Mouse (Mus musculus): ENCODE measurements around the gene Hsd11b2.
A peak's percentile ranks its signal among the peaks of the same experiment; 100 is the strongest.

Gene Hsd11b2

DNA sequence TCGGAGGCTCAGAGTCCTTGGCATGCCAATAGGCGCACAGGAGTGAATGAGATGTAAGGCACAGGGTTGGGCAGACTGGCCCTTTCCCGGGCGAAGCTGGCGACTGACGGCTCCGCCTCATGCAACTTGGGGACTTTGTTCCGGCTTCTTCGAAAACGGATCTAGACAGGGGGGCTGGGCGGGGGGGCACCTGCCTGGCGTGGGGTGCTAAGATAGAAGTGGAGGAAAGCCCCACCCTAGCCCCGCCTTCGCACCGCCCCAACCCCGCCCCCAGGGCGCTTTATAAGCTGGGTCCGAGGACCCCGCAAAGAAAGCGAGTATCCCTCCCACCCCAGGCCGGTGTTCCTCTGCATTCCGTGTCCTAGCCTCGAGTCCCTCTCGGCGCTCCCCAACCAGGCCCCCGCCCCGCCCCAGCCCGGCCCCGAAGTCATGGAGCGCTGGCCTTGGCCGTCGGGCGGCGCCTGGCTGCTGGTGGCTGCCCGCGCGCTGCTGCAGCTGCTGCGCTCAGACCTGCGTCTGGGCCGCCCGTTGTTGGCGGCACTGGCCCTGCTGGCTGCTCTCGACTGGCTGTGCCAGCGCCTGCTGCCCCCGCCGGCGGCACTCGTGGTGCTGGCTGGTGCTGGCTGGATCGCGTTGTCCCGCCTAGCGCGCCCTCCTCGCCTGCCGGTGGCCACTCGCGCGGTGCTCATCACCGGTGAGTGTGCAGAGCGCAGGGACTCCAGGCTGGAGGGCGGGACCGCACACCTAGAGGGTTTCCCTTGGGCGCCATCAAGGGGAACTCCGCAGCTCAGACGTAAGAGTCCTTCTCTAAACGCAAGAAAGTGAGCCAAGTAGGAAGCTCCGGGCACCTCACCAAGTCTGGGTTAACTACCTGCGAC is at the start of gene Hsd11b2:
Gene Hsd11b2 (plus strand): TSS at position 320 of the 878 bp plus-strand sequence.
- DNase-seq (ENCODE audit: low read depth, low spot score), result no peak

DNA sequence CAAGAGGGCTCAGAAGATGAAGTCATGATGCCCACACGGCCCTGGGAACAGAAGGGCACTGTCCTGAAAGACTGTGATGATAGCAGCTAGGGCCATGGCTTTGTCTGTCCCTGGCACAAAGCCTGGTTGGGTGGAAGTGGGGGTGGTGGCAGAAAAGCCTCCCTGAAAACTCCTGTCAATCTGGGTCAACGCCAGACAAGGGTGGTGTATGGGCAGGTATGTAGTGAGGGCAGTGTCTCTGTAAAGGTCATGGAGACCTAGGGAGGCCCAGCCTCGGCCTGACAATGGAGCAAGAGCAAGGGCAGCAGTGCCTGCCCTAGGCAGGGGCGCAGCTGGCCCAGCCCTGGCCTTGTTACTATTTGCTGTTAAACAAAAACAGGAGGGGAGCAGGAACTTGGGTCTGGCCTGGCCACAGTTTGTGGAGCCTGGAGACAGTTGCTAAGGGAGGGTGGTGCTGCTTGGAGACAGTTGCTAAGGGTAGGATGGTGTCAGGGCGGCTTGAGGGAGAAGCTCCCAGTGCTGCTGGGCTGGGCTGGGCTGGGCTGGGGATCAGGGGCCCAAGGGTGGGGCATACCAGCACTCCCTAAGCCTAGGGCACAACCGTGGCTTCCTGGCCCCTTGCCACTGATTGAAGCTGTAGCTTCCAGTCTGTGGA is 49.4 kb upstream of the Hsd11b2 start:
- DNase-seq (ENCODE audit: low read depth, low spot score), result no peak

DNA sequence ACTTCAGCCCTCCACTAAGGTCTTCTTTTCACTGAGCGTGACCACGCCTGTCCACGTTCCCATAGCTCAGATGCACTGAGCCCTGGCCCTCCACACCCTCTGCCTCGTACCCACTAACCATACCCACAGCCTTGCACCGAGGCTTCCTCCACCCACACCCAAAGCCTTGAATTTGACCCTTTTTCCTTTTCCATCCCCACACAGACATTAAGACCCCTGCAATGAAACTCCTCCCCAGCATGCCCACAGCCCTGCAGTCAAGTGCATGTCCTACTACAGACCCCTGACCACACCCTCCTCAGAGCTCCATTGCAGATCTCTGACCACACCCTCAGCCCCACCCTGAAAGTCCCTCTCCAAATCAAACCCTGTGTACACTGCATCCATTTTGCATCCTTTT is 48.7 kb upstream of the Hsd11b2 start:
- no peak for DNase-seq (ENCODE audit: low read depth, low spot score)

DNA sequence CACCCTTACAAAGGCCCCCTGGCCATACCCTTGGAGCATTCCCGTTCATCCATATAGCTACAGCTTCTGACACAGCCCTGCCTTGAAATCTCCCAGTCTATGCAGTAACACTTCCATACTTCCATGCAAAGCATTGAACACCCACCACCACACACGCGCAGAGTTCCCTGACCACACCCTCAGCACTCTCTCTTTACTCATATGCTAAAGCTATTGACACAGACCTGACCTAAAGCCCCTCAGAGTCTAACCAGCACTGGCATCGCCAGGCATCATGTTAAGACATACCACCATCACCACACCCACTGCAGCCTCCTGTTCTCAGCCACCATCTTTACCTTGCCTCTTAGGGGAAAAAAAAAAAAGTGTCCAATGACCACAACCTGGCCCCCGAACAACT is 48.3 kb upstream of the Hsd11b2 start:
- DNase-seq (ENCODE audit: low read depth, low spot score), result no peak

DNA sequence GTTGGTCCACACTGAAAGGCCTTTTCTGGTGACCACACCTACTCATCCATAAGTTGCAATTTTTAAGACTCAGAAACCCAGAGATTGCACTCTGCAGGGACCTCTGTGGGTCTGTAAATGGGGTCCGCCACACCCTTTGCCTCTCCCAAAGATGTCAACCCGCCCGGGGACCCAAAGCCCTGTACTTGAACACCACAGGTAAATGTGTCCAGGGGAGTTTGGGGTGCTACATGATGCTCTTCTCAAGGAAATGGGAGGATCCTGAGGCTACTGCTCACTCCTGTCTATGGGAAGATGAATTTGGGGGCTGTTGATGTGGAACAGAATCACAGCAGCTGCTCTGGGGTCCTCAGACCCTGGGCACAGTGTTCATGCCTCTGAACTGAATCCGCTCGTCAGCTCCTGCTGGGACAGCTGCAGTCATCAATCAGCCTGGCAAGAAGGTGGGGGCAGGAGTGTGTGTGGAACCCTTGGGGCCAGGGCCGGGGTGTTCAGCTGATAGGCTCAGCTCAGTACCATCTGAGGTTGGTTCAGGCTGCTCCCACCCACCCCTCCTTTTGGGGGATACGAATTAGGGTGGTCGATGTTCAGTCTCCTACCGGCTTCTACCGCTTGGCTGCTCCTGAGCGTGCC is 47.8 kb upstream of the Hsd11b2 start:
- no peak for DNase-seq (ENCODE audit: low read depth, low spot score)

DNA sequence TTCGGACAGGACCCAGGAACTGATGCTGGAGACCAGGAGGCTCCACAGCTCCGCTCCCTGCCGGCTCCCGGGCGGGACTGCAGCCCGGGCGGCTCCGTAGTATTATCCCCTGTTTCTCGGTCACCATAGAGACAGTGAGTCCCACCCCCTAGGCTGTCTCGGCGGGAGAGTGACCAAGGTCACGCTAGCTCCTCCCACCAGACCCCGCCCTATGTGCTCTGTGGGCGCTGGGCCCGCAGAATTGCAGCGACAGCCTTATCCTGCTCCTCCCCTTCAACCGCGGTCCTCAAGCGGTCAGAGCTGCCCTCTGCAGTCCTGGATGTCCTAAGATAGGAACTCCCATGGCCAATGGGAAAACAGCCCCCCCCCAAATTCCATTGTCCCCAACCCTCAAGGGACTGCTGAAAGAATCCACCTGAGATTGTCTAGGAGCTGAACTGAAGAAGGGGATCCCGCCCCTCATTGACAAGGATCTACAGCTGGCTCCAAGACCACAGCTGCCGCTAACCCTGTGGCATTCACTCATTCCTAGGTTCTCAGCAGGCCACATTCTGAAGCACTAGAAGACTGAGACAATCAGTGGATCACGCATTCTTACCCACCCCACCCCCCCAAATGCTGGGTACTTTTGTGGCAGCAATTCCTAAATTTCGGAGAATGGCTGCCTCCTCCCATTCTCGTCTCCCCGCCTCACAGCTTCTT is 47.1 kb upstream of the Hsd11b2 start, which contains the start of gene Tppp3:
Gene Tppp3 (minus strand): TSS at position 213 of the 702 bp plus-strand sequence.
- DNase-seq (ENCODE audit: low read depth, low spot score), result peak; percentile 53

DNA sequence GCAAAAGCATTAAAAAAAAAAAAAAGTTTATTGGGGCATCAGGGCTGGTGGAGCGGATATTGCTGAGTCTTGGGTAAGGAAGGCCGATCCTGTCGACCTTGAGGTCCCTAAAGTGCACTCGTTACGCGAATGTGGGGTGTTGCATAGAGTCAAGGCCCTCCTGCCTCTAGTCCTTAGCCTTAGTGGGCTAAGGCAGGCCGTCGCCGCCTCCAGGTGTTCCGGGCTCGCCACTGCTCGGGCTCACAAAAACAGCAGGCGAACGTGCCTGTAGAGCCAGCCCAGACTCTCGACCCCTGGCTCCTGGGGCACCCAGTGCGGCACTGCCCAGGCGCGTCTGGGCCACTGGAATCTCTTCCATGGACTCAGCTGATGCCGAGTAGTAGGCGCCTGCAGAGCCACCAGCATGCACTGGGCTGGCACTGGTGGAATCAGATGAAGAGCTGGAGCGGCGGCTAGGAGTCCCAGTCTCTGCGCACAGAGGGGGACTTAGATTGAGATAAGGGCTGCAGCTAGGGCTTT is 46.1 kb upstream of the Hsd11b2 start:
- no peak for DNase-seq (ENCODE audit: low read depth, low spot score)

DNA sequence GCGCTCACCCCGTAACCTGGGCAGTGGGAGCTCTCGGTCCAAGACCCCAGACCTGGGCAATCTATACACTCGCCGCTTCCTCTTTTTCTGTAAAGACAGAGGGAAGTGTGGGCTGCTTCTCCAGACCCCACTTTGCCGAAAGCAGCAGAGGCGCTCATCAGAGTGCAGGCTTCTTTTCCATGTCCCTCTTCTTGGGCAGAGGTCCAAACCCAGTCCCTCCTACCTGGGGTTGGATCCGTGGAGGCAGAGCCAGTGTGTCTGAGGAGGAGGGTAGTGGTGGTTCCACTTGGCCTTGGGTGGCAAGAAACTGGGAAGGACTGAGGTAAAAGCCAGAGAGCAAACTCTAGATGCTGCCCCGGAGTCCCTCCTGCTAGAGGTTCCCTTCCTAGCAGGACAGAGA is 45.6 kb upstream of the Hsd11b2 start:
- no peak for DNase-seq (ENCODE audit: low read depth, low spot score)

DNA sequence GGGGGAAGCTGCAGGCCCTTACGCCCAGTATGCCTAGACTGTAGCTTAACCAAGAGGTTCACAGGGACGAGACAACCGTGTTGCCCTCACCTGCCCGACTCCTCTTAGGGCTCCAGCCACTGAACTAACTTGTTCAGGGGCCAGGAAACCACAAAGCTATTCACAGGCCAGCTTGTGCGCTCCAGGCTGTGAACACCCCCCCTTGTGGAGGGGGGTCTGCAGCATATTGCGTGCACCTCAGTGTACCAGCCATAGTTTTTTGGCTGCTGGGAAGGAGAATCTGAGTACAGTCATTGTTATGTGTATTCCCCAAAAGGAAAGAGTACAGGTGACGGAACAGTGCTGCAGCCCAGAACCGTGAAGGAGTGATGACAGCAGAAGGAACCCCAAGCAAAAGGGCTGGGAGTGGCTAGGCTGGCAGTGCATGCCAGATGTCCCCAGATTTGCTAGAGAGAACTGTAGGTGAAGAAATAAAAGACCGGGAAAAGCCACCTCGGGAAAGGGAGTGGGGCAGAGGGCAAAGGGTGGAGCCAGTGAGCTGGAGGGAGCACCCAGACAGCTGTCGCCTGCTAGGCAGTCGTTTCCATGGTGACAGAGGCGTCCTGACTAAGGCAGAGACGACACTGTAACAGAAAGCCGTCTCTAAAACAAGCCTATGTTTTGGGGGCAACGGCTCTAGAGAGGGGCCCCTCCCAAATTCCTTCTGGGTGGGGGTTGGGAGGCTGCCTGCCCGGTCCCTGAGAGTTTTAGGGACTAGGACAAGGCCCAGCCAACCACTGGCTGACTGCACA is 44.5 kb upstream of the Hsd11b2 start:
- no peak for DNase-seq (ENCODE audit: low read depth, low spot score)

DNA sequence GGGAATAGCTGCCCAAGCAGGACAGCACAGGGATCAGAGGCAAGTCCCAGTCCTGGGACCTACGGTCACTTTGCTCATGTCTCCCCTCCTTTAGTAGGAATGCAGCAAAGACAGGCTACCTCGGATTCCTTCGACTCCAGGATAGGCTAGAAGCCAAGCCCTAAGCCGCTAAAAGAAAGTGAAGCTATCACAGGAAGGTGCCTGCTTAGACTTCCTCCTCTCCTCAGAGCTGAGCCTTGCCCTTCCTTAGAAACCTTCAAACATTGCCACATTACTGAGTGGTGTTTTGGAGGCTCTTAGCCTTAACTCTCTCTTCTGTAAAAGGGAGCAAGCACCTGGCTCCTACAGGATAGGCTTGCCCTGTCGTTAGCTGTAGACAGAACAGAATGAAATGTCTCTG is 43.9 kb upstream of the Hsd11b2 start:
- no peak for DNase-seq (ENCODE audit: low read depth, low spot score)

DNA sequence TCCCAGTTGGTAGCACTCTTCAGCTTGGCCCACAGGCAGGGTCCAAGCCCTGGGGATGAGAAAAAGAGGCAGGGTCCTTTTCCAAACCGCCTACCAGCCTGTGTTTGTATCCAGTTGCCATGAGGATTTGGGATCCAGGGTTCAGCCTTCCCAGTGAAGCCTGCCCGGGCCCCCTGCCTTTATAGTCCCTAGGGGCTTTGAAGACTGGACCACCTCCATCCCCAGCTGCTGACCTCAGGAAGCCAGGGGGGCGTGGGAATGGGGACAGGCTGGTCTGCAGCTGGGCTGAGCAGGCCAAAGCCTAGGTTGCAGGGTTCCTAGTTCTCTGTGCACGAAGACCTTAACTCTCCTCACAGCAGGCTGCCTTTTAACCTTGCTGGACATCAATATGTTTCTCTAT is 43.3 kb upstream of the Hsd11b2 start:
- DNase-seq (ENCODE audit: low read depth, low spot score), result no peak

DNA sequence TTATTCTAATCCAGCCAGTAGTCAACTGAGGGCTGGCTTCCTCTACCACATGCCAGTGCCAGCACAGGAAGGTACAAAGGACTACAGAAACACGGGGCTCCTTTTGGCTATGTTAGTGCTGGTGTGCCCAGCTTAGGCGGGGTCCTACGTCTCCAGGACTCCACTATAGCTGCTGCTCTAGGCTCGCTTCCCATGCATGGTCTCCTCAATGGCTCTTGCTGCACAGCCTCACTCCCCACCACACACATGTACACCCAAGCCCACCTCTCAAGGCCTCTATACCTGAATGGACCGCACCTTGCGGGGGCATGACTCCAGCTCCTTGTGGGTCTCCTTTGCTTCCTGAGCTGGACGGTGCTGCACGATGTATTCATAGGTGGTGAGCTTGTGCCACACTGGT is 42.8 kb upstream of the Hsd11b2 start:
- DNase-seq (ENCODE audit: low read depth, low spot score), result no peak

DNA sequence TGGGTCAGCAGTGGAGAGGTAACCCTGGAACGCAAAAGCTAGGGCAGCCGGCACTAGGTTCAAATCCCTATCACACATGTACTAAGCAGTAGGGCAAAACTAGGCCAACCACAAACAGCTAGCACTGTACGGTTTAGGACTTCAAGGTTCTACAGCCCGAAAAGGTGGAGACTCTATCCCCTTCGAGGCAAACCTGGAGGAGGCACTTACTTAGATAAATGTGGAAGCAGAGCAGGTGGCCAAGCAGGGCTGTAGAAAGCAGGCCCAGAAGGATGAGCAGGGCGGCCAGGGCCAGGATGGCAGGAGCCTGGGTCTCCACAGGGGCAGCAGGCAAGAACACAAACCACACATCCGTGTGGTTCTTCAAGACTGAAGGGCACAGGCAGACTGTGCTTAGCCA is 42.4 kb upstream of the Hsd11b2 start:
- DNase-seq (ENCODE audit: low read depth, low spot score), result no peak

DNA sequence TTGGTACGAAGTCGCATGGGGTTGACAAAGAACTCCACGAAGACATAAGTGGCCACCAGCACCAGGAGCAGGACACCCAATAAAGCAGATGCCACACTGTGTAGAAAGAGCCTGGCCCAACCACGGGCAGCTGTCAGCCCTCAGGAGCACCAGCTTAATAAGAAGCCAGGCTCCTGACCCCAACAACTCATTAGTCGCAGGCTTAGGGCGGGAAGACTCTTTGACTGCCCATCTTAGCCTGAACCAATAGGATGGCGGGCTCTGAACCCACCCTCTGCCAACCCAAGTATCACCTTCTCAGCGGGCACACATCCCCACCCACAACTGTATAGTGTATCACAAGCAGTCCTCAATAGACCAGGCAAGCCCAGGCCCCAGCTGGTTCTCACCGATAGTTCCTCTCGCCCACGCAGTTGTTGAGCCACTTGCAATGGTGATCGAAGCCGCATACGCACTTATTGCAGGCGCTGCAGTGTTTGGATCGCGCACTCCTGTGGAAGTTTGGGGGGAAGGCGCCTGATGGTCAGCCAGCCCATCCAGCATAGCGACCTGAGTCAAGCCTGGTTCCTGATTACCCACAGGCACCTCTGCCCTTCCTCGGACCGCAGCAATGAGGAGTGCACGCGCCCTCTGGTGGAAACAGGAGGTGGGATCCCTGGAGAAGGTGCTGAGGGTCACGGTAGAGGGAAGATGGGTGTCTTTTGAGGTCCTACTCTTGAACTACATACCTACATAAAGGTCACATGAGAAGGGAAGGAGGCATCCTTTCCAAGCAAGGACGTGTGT is 41.7 kb upstream of the Hsd11b2 start:
- DNase-seq (ENCODE audit: low read depth, low spot score), result no peak

DNA sequence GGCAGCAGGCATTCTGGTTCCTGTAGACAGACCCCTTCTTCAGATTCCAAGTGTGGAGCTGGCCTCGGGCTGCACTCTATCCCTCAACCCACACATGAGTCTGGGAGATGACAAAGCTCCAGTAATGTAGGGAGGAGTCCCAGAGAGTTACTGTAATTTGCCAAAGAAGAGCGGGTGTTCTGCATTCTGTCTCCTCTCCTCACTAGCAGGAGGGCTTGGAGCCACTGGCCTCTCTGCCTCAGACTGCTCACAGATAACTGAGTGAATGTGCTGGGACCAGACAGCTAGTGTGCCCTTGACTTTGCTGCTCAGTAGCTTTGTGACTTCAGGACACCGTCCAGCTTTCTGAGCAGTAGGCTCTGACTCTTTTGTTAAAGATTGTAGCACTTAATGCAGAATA is 40.8 kb upstream of the Hsd11b2 start:
- DNase-seq (ENCODE audit: low read depth, low spot score), result no peak

DNA sequence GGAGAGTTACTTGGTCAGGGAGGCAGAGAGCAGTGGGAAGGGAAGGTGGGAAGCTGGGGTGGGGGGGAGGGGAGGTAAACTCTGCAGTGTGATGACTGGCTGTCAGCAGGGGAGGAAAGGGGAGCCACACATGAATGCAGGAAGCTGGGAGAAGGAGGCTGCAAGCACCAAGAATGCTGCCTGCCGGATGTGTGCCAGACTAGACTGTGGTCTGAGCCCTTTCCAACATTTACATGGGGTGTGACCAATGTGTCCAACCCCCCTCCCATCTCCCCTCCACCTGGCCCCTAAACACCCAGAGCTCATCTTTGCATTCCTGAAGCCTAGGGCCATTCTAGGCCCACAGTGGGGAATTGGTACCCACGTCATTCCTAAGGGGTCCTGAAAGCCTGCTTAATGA is 37.5 kb upstream of the Hsd11b2 start:
- DNase-seq (ENCODE audit: low read depth, low spot score), result no peak

DNA sequence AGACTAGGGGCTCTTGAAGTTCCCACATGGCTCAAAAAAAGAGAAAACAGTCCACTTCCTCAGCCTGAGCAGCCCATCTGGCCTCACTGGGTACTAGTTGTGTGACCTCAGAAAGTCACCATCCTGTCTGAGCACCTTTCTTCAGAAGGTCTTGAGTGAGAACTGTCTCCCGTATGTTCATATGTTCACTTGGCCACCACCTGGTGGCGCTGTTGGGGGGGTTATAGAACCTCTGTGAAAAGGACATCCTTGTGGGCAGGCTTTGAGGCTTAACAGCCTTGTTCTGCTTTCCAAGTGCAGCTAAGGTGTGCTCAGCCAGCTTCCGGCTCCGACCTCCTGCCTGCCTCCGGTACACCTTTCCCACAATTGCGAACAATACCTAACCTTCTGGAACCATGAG is 37.1 kb upstream of the Hsd11b2 start:
- DNase-seq (ENCODE audit: low read depth, low spot score), result no peak

DNA sequence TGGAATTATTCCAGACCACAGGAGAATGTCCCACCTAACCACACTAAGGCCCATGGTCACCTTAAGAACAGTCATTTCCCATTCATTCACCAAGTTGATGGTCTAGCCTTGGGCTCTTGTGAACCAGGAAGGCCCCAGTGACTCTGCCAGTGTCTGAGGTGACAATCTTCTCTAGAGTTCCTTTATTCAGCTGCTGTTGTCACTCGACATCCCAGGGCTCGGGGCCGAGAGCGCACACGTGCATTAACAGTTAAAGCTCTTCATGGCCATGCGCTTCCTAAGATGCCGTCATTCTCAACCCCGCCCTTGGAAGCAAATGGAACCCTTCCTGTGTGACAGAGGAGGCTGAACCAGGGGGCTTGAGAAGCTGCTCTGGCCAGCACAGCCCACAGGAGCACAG is 36.4 kb upstream of the Hsd11b2 start:
- no peak for DNase-seq (ENCODE audit: low read depth, low spot score)

DNA sequence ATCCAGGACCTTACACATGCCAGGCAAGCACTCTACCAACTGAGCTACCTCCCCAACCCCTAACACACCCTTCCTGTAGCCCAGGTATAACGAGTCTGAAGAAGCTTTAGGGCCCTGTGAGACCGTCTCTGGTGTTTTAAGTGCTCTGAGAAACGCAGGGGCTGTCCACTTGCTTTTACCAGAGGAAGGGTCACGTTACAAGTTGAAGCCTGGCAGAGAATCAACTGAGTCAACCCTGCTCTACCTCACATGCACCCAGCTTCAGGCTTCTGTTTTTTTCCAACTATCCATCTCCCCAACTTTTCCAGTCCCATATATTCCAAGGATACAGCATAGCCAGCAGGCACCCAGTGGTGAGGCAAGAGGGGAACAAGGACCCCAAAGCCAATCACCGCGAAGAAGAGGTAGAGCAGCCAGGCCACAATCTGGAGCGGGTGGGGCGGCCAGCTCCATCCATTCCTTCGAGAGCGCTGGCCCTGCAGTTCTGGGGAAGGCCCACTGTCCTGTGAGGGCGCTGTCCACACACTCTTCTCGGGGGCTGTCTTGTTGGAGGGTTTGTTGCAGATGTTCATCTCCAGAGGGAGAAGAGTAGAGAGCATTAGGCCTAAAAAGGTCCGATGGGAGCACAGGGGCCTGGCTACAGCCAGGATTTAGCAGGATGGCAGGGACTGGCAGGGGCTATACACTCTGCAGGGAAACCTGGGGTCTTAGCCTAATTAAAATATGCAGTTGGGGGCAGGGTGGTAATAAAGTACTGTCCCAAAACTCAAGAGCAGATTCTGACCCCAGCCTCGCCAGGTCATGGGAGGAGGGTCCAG is 35.1 kb upstream of the Hsd11b2 start:
- no peak for DNase-seq (ENCODE audit: low read depth, low spot score)
